Mouse (Mus musculus) lung, postnatal 10 days (tissue): Measurements from ENCODE around the gene Cpne8.
"Not testable (repeated sequence)": the region's sequence is repeated elsewhere in the genome, so short reads cannot be mapped to it uniquely, and the experiment has no call there.

ENCODE experiments used
- DNase-seq: peaks from one replicate; pipeline ENCODE4 v3.0.0; 2021

The Cpne8 gene

DNA sequence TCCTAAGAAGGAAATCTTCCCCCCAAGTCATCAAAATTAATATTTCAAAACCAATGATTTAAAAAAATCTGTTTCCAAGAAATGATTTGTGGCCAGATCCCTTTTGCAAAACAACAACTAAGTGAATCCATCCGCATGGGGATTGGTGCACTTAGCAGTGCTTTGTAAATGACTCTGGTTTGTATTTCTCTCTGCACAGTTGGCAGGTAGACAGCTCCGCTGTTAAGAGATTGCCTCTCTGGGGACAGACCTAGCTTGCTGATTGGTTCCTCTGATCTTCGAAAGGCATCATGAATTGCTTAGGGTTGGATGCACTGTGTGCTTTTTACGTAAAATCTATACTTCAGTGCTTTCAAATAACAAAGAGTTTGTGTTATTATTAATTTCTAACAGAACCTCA, 68.5 kb downstream of the Cpne8 start:
- DNase-seq, result not testable (repeated sequence)

DNA sequence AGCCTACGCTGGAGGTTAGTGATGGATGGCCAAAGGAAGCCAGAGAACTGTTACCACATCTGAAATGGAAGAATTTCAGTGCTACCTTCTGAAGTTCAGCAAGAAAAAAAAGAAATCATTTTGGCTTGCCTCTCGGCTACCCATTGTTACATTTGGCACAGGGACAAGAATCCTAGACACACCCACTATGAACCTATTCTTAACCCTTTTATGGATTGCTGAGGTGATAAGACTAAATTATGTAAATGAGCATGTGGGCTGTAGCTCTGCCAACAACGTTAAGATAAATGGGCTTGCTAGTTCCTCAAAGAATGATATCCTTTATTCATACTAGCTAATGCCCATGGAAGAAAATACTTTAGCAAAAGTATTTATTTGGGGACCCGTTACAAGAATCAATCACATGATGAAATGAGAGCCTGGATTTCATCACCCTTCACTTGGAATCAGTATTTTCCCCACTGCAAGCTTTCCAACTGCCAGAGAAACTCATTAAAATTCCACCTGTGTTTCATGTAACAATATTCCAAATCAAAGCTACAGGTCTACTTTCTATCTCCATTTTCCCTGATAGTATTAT, 69.3 kb downstream of the Cpne8 start:
- DNase-seq, result peak; percentile 11

DNA sequence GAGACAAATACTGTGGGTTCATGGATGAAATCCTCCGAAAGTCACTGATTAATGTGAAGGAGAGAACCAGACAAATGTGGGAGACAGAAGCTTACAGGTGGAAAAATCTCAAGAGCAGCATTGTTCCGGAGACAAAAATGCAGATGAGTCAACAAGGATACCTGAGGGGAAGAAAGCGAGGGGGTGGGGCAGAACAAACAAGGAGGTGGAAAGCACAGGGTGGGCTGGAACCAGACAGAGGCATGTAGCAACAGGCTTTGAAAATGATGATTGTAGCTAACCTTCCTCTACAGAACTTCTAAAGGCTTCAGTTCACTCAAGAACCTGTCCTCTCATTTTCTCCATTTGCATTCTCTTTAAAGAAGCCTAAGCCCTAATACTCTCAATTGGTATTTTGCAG, 70.9 kb downstream of the Cpne8 start:
- no peak for DNase-seq

DNA sequence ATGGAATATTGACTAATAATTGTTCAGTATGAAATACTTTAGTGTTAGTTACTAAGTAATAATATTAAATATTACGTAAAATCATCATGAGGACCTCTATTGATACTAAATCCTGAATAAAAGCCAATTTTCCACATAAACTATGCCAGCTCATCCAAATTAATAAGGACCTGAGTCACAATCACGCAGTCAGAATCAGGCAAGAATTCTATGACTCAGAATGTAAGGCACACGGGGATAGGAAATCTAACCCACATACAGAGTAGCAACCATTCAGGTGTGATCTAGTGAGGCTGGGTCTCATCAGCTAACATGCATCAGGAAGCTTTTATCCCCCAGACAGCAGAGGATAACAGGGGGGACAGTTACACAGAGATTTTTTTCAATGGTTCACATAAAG, 72.1 kb downstream of the Cpne8 start:
- DNase-seq, result no peak

DNA sequence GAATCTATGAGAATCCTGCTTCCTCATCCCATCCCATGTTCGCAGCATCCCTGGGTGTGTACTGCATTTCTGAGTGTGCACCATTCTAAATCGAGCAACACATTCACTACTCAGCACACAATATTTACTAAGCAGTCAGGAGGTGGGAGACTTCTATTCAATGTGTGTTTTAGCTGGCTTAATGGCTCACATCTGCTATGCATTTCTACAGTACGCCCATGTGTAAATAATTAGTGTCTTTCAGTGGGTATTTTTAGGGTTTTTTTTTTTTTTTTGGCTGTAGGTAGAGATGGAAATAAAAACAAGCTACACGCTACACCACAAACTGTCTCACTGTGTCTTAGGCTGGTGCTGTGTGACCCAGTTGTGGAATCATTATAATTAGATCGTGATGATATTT, 75.6 kb downstream of the Cpne8 start:
- DNase-seq, result no peak

DNA sequence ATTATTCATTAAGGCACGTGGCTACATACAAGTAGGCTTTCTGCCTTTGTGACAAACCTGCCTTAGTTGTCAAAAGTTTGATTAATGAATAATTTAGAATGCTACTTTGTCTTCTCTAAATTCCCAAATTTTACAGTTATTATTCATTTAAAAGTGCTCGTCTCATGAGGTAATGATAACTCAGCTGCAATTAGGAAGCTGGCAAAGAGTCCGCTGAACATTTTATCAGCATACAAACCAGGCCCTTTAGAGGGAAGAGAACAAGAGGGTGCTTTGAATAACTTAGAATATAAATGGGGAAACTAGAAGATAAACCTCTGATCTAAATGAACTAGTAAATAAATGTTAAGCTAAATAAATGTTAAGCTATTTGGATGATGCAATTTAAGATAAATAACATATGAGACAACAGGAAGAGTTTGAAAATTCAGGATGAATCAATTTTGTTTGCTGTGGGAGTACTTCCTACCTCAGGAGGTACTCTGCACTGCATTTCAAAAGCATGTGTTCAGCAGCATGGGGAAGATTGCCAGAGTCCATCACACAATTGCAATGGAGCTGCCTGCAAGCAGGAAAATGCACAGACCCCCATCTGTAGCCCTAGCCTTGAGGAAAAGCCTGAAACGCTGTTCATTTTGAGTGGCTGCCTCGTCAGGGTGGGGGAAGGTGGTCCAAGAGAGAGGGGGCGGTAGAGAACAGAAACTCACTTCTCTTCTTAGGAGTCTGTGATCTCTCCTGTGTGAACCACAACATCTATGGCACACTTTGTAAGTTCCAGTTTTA, 81.3 kb downstream of the Cpne8 start:
- no peak for DNase-seq

DNA sequence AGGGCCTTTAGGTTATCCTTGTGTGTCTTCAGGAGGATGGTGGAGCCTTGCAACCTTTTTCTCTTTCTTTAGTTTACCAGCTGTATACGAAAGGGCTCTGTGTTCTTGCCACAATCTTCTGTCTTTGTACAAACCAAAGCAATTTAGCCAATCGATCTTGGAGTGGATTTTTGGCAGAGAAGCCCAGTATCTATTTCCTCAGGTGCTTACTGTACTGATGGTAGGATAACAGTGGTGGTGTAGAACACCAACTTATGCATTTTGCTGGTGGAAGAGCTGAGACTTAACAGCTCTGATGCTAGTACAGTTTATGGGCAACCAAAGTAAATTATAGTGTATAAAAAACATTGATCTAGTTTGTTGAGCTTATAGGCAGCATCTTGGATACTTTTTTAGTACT, 83.6 kb downstream of the Cpne8 start:
- no peak for DNase-seq

DNA sequence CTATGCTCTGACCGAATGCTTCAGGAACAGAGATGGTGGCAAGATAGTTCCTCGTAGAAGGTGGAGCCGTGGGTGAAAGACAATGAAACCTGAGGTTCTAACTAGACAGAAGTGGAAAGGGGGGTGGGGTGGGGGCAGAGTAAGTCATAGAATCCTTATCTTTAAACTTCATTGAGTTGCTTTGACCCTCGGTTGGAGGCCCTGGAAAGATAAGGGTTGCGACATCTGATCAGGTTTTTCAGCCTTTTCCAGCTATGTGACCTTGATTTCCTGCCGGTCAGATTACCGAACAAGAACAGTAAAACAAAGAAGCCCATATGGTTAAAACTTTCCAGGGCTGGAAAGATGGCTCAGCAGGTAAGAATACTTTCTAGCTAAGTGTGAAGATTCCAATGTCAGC, 89.6 kb downstream of the Cpne8 start:
- DNase-seq, result no peak

DNA sequence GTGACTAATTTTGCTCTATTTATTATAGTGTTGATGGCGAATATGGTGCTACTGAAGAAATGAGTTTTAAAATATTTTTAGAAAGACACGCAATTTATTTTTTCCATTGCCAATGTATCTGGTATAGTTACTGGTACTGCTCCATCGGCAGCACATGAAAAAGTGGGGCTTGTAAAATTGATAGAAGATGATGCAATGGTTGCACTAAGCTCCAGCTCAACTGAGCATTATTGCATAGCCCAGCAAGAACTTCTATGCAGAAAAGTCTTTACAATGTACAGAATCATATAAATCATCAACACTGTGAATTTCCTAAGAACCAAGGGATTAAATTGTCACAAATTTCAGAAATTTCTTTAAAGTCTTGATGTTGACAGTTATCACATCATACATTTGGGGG, 101.8 kb downstream of the Cpne8 start:
- no peak for DNase-seq

DNA sequence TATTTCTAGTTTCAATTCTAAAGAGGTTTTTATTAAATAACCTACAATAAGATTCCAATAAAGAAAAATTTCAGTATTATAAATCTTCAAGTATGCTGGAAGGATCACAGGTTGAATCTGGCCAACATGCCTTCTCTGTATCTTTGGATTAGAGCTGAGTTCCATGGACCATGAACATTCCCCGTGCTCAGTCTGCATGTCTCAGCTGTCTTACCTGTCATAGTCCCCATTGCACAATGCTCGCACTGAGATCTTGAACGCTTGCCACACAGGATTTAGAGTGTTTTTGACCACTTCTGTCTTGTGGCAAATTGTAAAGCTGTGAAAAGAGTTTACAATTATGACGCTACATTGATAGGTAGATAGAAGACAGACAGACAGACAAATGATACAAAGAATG, 110.0 kb downstream of the Cpne8 start:
- DNase-seq, result no peak

DNA sequence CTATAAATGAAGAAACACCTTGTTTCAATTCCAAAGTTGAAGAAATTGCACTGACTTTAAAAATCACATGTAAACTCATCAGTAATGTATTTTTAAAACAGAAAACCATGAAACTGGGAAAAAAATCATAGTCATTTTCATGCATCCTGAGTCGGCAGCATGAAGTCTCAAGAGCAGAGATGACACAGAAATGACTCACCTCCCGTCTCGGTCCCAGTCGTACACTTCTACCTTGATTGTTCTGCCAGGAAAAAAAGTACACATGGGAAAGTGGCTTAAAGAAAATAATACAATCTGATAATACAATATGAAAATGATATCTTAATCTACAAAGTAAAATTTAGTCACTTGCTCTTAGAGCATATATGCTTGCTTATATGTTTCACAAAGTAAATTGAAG, 111.2 kb downstream of the Cpne8 start:
- no peak for DNase-seq

DNA sequence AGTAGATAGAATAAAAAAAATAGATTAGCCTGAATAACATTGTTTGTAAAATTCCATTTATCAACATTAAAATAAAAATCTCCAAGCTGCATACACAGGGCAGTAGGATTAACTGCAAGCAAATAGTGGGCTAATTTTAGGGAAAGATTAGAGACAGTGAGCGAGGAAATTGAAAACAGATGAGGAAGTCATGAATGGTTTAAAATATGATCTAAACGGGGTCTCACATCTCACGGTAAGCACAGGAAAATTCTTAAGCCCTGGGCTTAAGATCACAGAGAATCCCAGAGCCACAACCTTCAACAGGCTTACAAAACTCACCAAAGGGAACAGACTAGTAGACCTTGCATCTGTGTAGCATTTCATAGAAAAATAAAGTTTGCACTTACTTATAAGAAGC, 115.2 kb downstream of the Cpne8 start:
- DNase-seq, result no peak

DNA sequence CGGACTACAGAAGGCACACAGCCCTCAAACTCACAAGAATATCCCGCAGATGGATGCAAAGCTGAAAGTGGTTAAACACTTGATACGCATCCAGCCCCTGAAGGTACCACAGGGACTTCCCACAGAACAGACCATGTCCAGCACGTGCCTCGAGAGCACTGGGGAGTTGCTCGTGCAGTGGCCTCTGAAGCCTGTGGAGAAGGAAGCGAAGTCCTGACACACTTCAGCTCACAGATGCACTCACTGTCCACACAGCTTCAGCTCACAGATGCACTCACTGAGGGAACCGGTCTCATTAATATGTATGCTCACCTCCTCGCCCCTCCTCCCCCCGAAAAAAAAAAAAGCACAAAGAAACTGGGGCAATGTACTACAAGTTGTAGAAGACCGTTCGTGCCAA, 117.6 kb downstream of the Cpne8 start:
- DNase-seq, result no peak

DNA sequence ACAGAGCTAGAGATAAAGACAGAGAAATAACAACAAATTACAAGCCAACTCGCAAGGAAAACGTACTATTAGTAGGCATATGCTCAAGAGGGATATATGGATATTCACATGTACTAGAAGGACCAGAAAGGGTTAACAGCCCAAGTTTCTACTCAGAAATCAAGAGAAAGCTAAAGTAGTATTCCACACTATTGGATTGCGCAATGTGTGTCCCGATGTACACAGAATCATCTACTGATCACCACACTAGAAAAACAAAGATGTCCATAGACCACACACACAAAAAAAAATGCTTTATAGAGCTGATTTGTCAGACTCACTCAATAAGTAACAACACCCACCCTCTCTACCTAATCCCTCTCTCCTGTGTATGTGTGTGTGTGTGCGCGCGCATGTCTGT, 130.6 kb downstream of the Cpne8 start:
- DNase-seq, result no peak

DNA sequence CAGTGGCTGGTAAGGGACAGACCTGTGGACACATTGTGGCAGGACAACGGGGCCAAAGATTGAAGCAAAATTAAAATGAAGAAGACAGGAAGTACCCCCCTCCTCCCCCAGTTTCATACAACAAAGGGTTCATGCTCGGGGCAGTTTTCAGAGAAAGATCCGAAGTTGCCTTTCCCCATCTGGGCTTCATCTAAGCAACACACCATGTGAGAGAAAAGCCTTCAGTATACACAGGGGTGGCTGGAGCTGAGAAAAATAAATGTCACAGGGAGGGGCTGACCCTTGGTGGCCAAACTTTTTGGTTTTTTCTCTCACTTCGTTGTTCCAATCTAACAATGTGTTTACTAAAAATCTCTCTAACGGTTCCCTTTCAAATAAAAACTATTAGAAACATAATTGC, 135.8 kb downstream of the Cpne8 start:
- DNase-seq, result peak; percentile 10

DNA sequence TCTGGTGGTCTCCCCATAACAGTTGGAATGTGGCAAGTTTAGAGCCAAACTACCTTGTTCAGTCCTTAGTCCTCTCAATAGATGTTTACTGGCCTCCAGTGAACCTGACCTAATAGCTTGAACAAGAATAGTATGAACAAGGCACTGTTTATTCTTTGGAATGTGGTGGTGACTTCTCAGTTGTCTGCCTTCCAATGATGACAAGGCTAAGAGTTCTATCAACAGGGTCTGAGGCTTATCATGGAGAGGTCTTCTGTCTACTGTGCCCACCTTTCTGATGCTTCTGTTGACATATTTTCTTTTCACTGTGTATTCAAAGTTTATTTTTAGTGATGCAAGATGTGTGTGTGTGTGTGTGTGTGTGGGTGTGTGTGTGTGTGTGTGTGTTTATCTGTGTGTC, 137.1 kb downstream of the Cpne8 start:
- DNase-seq, result no peak

DNA sequence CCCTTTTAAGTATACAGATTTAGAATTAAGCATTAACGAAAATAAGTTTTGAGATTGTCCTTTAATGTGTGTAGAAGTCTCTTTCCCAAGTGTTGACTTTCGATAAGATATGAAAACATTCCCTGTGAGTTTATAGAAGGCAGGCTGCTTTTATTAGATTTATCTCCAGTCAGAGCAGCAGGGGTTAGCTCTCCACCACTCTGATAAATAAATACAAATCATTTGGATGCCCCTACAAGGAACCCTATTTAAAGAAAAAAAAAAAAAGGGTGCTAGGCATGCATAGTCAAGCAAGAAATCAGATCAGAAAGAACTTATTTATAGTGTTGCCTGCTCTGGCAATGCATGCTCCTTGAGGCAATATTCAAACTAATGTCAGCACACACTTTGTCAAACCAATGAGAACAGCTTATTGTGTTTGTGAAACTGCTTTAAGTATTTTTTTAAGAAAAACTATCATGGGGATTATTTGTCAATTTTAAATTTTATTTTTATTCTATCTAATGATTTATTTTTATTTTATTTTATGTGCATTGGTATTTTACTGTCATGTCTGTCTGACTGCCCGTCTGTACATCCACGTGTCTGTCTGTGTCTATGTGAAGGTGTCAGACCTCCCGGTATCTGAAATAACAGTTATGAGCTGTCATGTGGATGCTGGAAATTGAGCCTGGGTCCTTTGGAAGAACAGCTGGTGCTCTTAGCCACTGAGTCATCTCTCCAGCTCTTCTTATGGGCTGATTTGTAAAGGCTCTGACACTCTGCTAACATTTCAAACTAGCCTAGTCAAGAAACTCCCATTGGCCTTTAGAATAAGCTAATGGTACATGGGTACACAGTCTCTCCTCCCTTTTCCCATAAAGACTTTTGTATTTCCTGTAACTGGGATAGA, 142.7 kb downstream of the Cpne8 start:
- DNase-seq, result no peak

DNA sequence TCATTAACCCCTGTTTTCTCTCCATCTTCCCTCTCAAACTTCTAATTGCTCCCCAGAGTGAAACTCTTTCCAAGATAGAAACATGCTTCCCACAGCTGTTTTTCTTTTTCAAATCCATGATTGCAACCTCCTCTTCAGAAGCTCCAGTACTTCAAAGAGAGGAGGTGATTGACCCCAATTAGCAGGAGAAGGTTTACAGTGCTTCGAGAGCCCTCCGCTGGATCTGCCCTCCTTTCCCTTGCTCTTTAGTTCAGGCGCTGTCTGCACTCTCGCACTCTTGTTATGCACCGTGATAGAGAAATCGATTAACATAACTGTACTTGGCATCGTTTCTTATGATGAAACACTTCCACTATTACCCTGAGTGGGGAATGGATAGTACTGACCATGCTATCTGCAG, 143.5 kb downstream of the Cpne8 start:
- DNase-seq, result no peak

DNA sequence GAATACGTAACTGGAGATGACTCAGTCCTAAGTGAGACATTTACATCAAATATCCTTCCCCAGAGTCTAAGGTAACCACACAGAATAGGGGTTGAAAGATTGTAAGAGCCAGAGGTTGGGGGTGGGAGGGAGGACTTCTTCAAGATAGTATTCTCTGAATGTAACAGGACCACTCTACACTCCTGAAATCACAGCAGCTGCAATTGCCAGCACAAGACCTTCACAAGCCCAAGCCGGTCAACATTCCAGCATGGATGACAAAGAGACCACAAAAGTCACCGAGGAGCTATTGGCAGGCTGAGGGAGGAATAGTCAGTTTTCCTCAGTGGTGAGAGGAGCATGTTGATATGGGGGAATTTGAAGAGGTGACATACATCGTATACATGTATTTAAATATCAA, 166.5 kb downstream of the Cpne8 start:
- no peak for DNase-seq

DNA sequence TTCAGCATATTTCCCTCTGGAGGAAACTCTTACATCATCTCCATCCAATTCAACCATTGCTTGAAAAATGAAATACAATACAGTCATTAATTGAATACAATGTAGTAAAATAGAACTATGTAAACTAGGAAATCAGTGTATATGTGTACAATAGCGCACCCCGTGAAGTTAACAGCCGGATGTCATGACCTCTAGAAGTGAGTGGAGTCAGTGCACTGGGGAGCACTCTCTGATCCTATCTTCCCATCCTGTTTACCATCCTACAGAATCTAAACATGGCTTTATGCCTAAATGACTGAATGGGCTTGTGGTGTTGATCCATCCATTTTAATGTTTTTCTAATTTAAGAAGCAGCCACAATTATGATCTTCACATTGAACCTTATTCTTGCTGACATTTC, 182.2 kb downstream of the Cpne8 start:
- DNase-seq, result no peak

DNA sequence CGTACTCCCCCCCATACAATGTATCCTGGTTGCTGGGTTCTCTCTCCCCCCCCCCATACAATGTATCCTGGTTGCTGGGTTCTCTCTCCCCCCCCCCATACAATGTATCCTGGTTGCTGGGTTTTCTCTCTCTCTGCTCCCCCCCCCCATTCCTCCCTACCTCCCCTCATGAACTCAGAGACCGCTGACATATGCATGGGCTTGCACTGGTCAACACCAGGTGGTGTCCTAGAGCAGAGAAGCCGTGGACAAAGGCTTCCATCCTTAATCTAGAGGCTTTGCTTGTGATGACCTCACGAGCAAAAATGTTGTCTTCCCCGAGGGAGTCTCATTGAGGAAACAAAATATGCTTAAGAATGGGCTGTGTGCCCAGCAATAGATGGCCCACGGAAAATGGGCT, 187.7 kb downstream of the Cpne8 start:
- no peak for DNase-seq

DNA sequence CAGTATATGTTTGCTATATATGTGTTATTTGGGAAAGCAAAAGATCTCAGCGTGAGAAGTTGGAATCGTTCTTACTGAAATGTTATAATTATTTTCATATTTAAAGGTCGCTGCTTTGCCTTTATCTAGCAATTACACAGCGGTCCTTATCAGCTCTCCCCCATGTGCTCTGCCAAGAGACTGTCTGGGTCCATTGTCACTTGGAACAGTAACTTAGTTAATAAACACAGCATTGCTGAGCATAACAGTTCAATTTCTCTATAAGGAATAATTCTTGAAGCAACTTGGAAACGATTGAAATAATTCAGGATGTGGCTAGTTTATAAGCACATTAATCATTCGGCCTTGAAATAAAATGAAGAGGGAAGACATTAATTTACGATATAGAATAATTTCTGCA, 189.0 kb downstream of the Cpne8 start:
- DNase-seq, result no peak

DNA sequence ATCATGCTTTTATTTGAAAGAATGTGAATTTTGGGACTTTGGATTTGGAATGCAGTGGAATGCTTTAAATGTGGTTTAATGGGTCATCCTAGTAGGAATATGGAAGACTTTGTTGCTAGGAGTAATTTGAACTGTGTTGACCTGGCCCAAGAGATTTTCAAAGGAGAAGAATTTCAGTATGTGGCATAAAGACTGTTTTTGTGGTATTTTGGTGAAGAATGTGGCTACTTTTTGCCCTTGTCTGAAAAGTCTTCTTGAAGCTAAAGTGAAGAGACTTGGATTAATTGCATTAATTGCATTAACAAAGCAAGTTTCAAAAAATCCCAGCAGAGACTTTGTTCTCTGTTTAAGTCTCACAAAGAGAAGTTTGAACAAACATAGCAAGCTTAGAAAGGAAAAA, 208.7 kb downstream of the Cpne8 start:
- not testable (repeated sequence) for DNase-seq

DNA sequence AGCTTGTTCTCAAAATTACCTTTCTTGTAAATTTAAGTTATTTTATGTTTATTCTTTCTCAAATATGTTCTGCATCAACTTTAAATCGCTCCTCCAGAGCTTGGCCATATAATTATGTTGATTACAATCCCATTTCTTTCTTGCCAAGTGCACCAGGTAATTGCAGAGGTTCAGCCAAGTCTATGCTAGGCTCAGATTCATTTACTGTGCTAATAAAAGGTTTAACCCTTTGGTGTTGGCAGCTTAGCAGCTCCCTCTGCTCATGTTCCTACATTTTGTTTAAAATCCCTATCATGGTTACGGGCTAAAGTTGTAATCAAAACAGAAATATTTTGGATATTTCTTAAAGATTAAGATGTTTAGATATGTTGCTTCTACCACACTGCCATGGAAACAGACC, 216.0 kb downstream of the Cpne8 start:
- no peak for DNase-seq
